Mouse (Mus musculus) intestine, embryonic 16.5 days (tissue): ENCODE measurements around the gene Vmn1r77. TPM values are rescaled to one million over a fixed set of nuclear protein-coding genes. Genes with fewer than 3 reads are reported as not detected.
"Not testable (repeated sequence)": the region's sequence is repeated elsewhere in the genome, so short reads cannot be mapped to it uniquely, and the experiment has no call there.

Experiments used
- ATAC-seq: fragments of 200-750 bp; cut with Nextera tagmentation; 2 replicates; pipeline ENCODE4 v1.8.0; 2017; ENCODE audit warnings: moderate TSS enrichment, moderate library complexity
- H3K27ac ChIP-seq: fragments of 300-500 bp; sonication (generic); 2 replicates; pipeline ENCODE4 v1.5.1; 2014; ENCODE audit warnings: mild to moderate bottlenecking, low read length
- H3K27me3 ChIP-seq: fragments of 300-500 bp; sonication (generic); replicated peaks from 2 replicates; pipeline ENCODE4 v1.6.1; 2014; ENCODE audit warnings: low read length, control low read depth, mixed read lengths; ENCODE audit not compliant: control insufficient read depth, insufficient read depth
- H3K36me3 ChIP-seq: fragments of 300-500 bp; sonication (generic); 2 replicates; pipeline ENCODE4 v1.6.1; 2014; ENCODE audit warnings: low read length, control low read depth; ENCODE audit not compliant: control insufficient read depth, insufficient read depth
- H3K4me1 ChIP-seq: fragments of 300-500 bp; sonication (generic); 2 replicates; pipeline ENCODE4 v1.6.1; 2014; ENCODE audit warnings: low read length, control low read depth, mixed read lengths; ENCODE audit not compliant: control insufficient read depth, insufficient read depth
- H3K4me2 ChIP-seq: fragments of 300-500 bp; sonication (generic); 2 replicates; pipeline ENCODE4 v1.6.1; 2014; ENCODE audit warnings: low read depth, low read length, control low read depth
- H3K4me3 ChIP-seq: fragments of 300-500 bp; sonication (generic); 2 replicates; pipeline ENCODE4 v1.5.1; 2014; ENCODE audit warnings: mild to moderate bottlenecking, low read length
- H3K9ac ChIP-seq: fragments of 300-500 bp; sonication (generic); 2 replicates; pipeline ENCODE4 v1.6.1; 2014; ENCODE audit warnings: low read depth, low read length
- H3K9me3 ChIP-seq: fragments of 300-500 bp; sonication (generic); 2 replicates; pipeline ENCODE4 v1.6.1; 2016; ENCODE audit warnings: low read length, control low read depth; ENCODE audit not compliant: control insufficient read depth
- WGBS: fragments of 180-500 bp; shearing (Covaris S2); extraction: QIAGEN DNeasy Blood & Tissue Kit; methylation state at CpG from one replicate; pipeline ENCODE4 v1.1.7; 2014; 5-methylcytosine and 5-hydroxymethylcytosine counted together
- polyA plus RNA-seq: library from polyadenylated mRNA; unstranded; fragments of >200 nt; fragmentation: Nextera tagmentation; extraction: Ambion mirVana; gene quantifications from 2 replicates; pipeline ENCODE4 v1.2.1, GENCODE M21; 2015

Vmn1r77 gene
- polyA plus RNA-seq, result not detected in 2 replicates

DNA sequence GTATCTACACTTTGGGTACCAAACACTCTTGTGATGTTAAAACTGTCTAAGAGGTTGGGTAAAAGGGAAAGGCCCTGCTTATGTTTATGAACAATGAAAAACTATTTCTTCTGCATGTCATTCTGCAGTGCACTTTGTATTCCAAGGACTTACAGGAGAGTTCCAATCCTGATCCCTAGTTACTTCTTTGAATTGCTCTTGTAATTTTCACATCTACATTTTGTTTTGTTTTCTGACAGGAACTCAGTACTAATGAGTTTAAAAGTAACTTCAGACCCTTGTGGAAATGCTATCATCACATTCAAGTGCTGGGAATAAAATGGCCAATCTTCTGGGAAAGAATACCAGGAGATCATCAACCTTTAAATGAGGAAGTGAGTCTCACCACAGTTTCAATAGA, at the start of gene Vmn1r77:
Vmn1r77 (plus strand) TSS at position 301 of the 400 bp plus-strand sequence.
- H3K4me3 ChIP-seq, H3K4me1 ChIP-seq, H3K4me2 ChIP-seq, H3K27ac ChIP-seq, H3K9ac ChIP-seq, ATAC-seq, H3K27me3 ChIP-seq, H3K36me3 ChIP-seq, H3K9me3 ChIP-seq: not testable (repeated sequence)

DNA sequence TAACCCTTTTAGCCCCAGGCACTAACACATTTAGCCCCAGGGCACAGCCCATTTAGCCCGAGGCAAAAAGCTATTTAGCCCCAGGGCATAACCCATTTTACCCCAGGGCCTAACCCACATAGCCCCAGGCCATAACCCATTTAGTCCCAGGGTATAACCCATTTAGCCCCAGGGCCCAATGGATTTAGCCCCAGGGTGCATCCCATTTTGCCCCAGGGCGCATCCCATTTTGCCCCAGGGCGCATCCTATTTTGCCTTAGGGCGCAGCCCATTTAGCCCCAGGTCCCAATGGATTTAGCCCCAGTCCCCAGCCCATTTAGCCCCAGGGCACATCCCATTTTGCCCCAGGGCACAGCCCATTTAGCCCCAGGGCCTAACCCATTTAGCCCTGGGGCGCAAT, 25.1 kb upstream of the Vmn1r77 start:
- H3K27ac ChIP-seq, H3K4me2 ChIP-seq, ATAC-seq, H3K9ac ChIP-seq, H3K36me3 ChIP-seq, H3K27me3 ChIP-seq, H3K4me3 ChIP-seq, H3K4me1 ChIP-seq: not testable (repeated sequence)
- H3K9me3 ChIP-seq, result peaks cover 51% of the 10 kb centered on the region
- WGBS, result 94% methylated on average over 5 of the region's 5 CpGs

- H3K4me2 ChIP-seq, H3K4me1 ChIP-seq, H3K4me3 ChIP-seq, H3K36me3 ChIP-seq, H3K9ac ChIP-seq, ATAC-seq, H3K27me3 ChIP-seq, H3K27ac ChIP-seq: not testable (repeated sequence)
- 92% methylated on average over 3 of the region's 3 CpGs for WGBS
- H3K9me3 ChIP-seq, result peaks cover 59% of the 10 kb centered on the region
Measured at GRCm38 (mm10) chr7:12012392-12012791, 24.2 kb upstream of the Vmn1r77 start.

DNA sequence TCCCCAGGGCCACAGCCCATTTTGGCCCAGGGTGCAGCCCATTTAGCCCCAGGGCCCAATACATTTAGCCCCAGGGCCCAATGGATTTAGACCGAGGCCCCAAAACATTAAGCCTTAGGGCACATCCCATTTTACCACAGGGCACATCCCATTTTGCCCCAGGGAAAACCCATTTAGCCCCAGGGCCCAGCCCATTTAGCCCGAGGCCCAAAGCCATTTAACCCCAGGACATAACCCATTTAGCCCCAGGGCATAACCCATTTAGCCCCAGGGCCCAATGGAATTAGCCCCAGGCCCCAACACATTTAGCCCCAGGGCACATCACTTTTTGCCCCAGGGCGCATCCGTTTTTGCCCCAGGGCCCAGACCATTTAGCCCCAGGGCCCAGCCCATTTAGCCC, 23.4 kb upstream of the Vmn1r77 start:
- Histone ChIP-seq H3K36me3 (no peaks in the 10 kb centered on the region), H3K27me3 (no peaks in the 10 kb centered on the region), H3K4me2 (no peak overlapping the region), H3K4me1 (no peaks in the 10 kb centered on the region), H3K9ac (no peak overlapping the region), H3K9me3 (peaks cover 64% of the 10 kb centered on the region), H3K4me3 (no peak overlapping the region), H3K27ac (no peak overlapping the region)
- ATAC-seq, result no peak
- 78% methylated on average over 4 of the region's 4 CpGs for WGBS

DNA sequence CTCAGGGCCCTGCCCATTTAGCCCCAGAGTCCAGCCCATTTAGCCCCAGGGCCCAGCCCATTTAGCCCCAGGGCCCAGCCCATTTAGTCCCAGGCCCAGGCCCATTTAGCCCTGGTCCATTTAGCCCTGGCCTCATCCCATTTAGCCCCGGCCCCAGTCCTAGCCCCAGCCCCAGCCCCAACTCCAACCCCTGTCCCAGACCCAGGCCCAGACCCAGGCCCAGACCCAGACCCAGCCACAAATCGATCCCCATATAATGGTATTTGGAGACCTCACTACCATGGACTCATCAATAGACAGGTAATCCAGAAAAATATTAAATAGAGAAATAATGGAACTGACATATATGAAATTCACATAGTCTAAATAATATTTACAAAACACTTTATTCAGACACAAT, 18.7 kb upstream of the Vmn1r77 start:
- H3K27me3 ChIP-seq, H3K4me3 ChIP-seq, H3K27ac ChIP-seq, H3K36me3 ChIP-seq, H3K4me1 ChIP-seq, H3K4me2 ChIP-seq, H3K9ac ChIP-seq, ATAC-seq: not testable (repeated sequence)
- peaks cover 47% of the 10 kb centered on the region for H3K9me3 ChIP-seq
- 64% methylated on average over 2 of the region's 2 CpGs for WGBS

- 65% methylated on average over 2 of the region's 2 CpGs for WGBS
- no peak for ATAC-seq
- Histone ChIP-seq H3K27me3 (no peaks in the 10 kb centered on the region), H3K27ac (no peak overlapping the region), H3K4me3 (no peak overlapping the region), H3K9me3 (no peaks in the 10 kb centered on the region), H3K4me1 (no peaks in the 10 kb centered on the region), H3K9ac (no peak overlapping the region), H3K36me3 (no peaks in the 10 kb centered on the region), H3K4me2 (no peak overlapping the region)
Measured at GRCm38 (mm10) chr7:12040664-12041063, 4.1 kb downstream of the Vmn1r77 start.

Other genes starting within 250 kb of the Vmn1r77 start
- gene Vmn1r74, start 202.8 kb upstream of the Vmn1r77 start, polyA plus RNA-seq, result not detected in 2 replicates
- gene Vmn1r75, start 162.1 kb upstream of the Vmn1r77 start, polyA plus RNA-seq, result not detected in 2 replicates
- not detected in 2 replicates for gene Vmn1r76, start 98.5 kb upstream of the Vmn1r77 start, polyA plus RNA-seq
- gene Vmn1r78, start 113.5 kb downstream of the Vmn1r77 start, polyA plus RNA-seq, result not detected in 2 replicates
- gene Vmn1r79, start 134.5 kb downstream of the Vmn1r77 start, polyA plus RNA-seq, result not detected in 2 replicates
- not detected in 2 replicates for gene Vmn1r80, start 152.5 kb downstream of the Vmn1r77 start, polyA plus RNA-seq
- not detected in 2 replicates for gene Vmn1r81, start 231.5 kb downstream of the Vmn1r77 start, polyA plus RNA-seq